Mouse (Mus musculus): Measurements from ENCODE around the gene Gm20736. TPM values are rescaled to one million over a fixed set of nuclear protein-coding genes. Genes with fewer than 3 reads are reported as not detected.
"Not testable (repeated sequence)": the region's sequence is repeated elsewhere in the genome, so short reads cannot be mapped to it uniquely, and the experiment has no call there.

Gm20736 gene
- polyA plus RNA-seq (2014; fragmentation: Nextera tagmentation; extraction: Ambion mirVana) = not detected in 2 replicates

DNA sequence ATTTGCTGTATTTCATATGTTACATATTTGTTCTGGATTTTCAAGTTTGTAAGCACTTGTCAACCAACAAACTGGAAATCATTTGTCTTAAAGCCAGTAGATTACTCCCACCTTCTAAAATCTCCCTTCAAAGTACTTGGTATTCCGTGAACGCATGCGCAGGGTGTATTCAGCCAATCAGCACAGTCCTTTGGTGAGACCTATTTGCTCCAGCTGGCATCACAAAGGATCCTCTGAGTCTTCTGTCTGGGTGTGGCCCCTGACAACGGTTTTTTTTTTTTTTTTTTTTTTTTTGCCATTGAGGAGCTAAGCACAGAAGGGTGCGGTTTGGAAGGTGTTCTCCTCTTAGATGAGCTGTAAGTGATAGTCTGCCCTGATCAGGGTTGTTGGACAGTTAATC, at the start of gene Gm20736:
Gm20736 (plus strand) TSS at position 301 of the 400 bp plus-strand sequence.
- WGBS = no CpG with 5 or more reads among the region's 5 CpGs
- not testable (repeated sequence) for H3K9me3 ChIP-seq (ENCODE audit: control insufficient read depth, low read length); H3K27ac ChIP-seq (ENCODE audit: low read depth, low read length); H3K36me3 ChIP-seq (ENCODE audit: control insufficient read depth, insufficient read depth, low read length); ATAC-seq (replicated peaks; ENCODE audit: low FRiP score); H3K4me1 ChIP-seq (replicated peaks; ENCODE audit: control insufficient read depth, insufficient read depth, low read length); H3K27me3 ChIP-seq (ENCODE audit: control insufficient read depth, insufficient read depth, low read length); H3K4me2 ChIP-seq (ENCODE audit: low read depth, low read length, severe bottlenecking); H3K9ac ChIP-seq (ENCODE audit: low read length); H3K4me3 ChIP-seq (ENCODE audit: low read depth, low read length); DNase-seq (ENCODE audit: low spot score)

Other genes with a start within 250 kb of the Gm20736 start
- gene Gm20924, start 170.2 kb upstream of the Gm20736 start, polyA plus RNA-seq (2014; fragmentation: Nextera tagmentation; extraction: Ambion mirVana) = not detected in 2 replicates

Data from forebrain, embryonic 11.5 days (tissue).